Mouse (Mus musculus) liver, embryonic 15.5 days (tissue): ENCODE measurements around the gene Nup85. TPM values are rescaled to one million over a fixed set of nuclear protein-coding genes. Genes with fewer than 3 reads are reported as not detected.

Experiments
- polyA plus RNA-seq: library from polyadenylated mRNA; unstranded; fragments of >200 nt; fragmentation: Nextera tagmentation; extraction: Ambion mirVana; gene quantifications from 2 replicates; pipeline ENCODE4 v1.2.1, GENCODE M21; 2015

Nup85 gene
- polyA plus RNA-seq, 1 experiment from 2014 or later, result 111 TPM

Other genes with a start within 250 kb of the Nup85 start
- gene Ush1g, start 242.4 kb upstream of the Nup85 start, polyA plus RNA-seq, result 0.20 and 0.22 TPM in 2 replicates
- gene Otop3, start 229.7 kb upstream of the Nup85 start, polyA plus RNA-seq, result not detected in 2 replicates
- 1.1 and 1.5 TPM in 2 replicates for gene Hid1, start 196.7 kb upstream of the Nup85 start, polyA plus RNA-seq
- 1.2 and 1.3 TPM in 2 replicates for gene Cdr2l, start 182.5 kb upstream of the Nup85 start, polyA plus RNA-seq
- gene Mrpl58, start 160.7 kb upstream of the Nup85 start, polyA plus RNA-seq, result 78.1 and 78.7 TPM in 2 replicates
- 453 and 509 TPM in 2 replicates for gene Atp5h, start 144.5 kb upstream of the Nup85 start, polyA plus RNA-seq
- 4.4 and 5.6 TPM in 2 replicates for gene Kctd2, start 144.3 kb upstream of the Nup85 start, polyA plus RNA-seq
- 0.55 and 0.71 TPM in 2 replicates for gene Trim80, start 123.9 kb upstream of the Nup85 start, polyA plus RNA-seq
- gene Slc16a5, start 102.0 kb upstream of the Nup85 start, polyA plus RNA-seq, result 0.08 and 0.15 TPM in 2 replicates
- 3.3 and 3.5 TPM in 2 replicates for gene Armc7, start 88.8 kb upstream of the Nup85 start, polyA plus RNA-seq
- 38.1 and 41.9 TPM in 2 replicates for gene Nt5c, start 72.6 kb upstream of the Nup85 start, polyA plus RNA-seq
- 233 and 234 TPM in 2 replicates for gene Jpt1, start 50.0 kb upstream of the Nup85 start, polyA plus RNA-seq
- 301 and 355 TPM in 2 replicates for gene Sumo2, start 28.2 kb upstream of the Nup85 start, polyA plus RNA-seq
- gene Mrps7, start 39.5 kb downstream of the Nup85 start, polyA plus RNA-seq, result 49.5 and 51.3 TPM in 2 replicates
- 7.7 and 8.2 TPM in 2 replicates for gene Gga3, start 39.6 kb downstream of the Nup85 start, polyA plus RNA-seq
- gene Mif4gd, start 48.5 kb downstream of the Nup85 start, polyA plus RNA-seq, result 27.3 and 32.3 TPM in 2 replicates
- 10.4 and 10.9 TPM in 2 replicates for gene Slc25a19, start 63.9 kb downstream of the Nup85 start, polyA plus RNA-seq
- gene Grb2, start 144.2 kb downstream of the Nup85 start, polyA plus RNA-seq, result 53.4 and 55.8 TPM in 2 replicates
- 9.9 and 10.1 TPM in 2 replicates for gene Tmem94, start 201.0 kb downstream of the Nup85 start, polyA plus RNA-seq
- gene Caskin2, start 249.2 kb downstream of the Nup85 start, polyA plus RNA-seq, result 5.7 and 6.7 TPM in 2 replicates